Mouse (Mus musculus) layer of hippocampus, postnatal 36 days (tissue): ENCODE data around the gene C1ql1. TPM values are rescaled to one million over a fixed set of nuclear protein-coding genes. Genes with fewer than 3 reads are reported as not detected.

Source experiments
- DNase-seq, 2 experiments: peaks; one replicate each; pipeline ENCODE4 v3.0.0; 2022
- total RNA-seq, 2 experiments: library from RNA; stranded (reverse); gene quantifications; 2 replicates each; pipeline ENCODE4 v1.2.3; 2021

The C1ql1 gene
- total RNA-seq, 2 experiments from 2014 or later, result 16.2 to 18.2 TPM

DNA sequence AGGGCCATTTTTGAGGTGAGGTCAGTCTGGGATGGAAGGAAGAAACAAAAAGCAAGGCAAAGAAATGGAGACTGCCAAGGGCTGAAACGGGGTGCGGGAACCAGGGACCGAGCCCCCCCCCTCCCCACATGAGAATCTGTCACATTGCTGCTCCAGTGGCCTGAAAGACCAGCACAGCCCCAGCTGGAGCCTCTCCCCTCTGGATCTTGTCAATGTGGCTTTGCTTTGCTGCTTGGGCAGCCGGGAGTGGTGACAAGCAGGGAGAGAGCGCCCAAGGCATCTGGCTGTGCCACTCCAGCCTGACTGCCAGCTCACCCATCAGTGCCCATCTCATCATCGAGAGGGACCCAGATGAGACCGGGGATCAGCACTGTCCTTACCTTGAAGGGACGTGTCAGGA, 11.2 kb upstream of the C1ql1 start:
- no peak for DNase-seq

DNA sequence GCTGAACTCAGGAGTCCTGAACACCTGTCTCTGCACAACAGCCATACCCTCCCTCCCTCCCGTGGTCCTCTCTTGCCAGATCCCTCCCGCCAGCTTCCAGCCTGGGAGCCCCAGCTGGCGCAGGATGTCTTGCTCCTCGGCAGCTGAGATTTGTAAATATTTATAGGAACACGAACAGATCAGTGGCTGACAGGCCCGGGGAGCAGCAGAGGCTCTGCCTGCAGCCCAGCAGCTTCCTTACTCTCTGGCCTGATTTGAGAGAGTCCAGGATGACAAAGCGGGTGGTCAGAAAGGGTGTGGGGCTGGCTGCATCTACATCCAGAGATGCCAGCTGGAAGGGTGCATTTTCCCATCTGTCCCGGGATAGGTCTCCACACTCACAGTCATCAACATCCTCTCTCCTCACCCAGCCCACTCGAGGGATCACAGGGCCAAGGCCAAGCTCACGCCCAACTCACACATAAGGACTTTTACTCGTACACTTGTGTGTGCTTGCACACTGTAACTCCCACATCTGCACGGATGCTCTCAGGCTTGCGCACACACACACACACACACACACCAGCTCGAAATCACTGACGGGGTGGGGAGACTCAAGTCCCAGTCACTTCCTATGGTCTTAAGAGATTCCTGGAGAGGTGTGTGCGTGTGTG, 10.6 kb upstream of the C1ql1 start:
- no peak for DNase-seq

DNA sequence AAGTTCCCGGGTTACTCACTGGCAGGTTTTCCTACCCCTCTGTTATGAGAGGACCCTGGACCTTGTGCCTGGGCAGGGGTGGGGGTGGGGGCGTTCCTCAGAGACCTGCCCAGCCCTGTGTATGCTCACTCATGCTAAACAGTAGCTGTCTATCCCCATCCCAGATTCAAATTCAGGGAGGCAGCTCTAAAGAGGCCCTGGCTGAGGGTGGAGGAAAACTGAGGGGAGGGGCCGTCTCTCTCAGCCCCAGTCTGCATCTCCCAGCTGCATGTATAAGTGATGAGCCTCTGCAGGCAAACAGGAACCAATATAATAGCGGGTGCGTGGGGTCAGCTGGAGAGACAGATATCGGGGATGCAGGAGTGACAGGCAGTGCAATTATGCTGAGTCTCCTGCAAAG, 6.4 kb upstream of the C1ql1 start:
- DNase-seq, result no peak

DNA sequence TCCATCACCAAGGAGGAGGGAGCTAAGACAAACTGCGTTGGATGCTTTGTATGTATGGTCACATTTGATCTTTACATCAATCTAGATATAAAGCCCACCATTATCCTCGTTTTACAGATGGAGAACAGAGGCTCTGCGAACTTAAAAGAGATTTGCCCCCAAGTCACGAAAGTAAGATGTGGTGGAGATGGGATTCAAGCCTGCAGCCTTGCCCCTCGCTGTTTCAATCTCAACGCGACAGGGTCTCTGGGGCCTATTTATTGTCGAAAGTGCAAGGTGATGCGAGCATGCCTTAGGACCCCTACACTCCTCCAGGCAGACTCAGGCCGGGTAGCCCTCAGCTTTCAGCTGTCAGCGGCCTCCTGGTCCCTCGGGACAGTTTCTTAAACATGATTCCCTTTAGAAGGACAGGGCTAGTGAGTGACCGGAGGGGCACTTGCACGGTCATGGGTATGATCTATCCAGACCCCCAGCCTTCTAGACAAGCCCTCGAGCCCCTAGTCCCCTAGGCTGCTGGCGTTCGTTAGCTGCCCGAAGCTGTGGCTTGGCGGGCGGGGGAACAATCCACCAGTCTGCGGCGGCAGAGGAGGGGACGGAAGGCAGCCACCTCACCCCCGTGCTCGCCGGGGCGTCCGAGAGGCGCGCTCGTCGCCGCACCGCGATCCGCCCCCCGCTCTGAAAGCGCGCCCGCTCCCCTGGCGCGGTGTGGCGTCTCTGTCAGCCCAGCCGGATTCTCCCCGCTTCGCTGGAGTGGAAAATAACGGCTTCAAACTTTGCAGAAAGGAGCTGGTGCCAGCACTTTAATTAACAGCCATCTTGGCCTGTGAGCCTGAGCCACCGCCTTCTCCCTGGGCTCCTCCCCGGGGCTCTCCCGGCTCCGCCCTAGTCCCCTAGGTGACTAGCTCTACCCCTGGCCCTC, 1.8 kb upstream of the C1ql1 start:
- peak; percentile 44 to 60 for DNase-seq

DNA sequence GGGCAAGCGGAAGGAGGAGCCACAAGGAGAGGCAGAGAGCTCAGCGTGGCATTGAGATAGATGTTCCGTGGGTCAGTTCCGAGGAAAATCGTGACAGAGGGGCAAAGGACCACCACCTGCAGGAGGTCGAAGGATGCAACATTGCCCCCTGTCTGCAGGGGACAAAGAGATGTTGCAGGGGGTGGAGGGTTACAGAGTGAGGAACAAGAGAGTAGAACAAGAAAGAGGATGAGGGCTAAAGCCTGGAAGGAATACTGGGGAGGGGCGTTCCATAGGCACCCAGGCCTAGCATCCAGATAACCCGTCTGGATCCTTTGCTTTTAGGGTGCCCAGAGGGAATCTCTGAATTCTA, 480 bp upstream of the C1ql1 start:
- no peak for DNase-seq

DNA sequence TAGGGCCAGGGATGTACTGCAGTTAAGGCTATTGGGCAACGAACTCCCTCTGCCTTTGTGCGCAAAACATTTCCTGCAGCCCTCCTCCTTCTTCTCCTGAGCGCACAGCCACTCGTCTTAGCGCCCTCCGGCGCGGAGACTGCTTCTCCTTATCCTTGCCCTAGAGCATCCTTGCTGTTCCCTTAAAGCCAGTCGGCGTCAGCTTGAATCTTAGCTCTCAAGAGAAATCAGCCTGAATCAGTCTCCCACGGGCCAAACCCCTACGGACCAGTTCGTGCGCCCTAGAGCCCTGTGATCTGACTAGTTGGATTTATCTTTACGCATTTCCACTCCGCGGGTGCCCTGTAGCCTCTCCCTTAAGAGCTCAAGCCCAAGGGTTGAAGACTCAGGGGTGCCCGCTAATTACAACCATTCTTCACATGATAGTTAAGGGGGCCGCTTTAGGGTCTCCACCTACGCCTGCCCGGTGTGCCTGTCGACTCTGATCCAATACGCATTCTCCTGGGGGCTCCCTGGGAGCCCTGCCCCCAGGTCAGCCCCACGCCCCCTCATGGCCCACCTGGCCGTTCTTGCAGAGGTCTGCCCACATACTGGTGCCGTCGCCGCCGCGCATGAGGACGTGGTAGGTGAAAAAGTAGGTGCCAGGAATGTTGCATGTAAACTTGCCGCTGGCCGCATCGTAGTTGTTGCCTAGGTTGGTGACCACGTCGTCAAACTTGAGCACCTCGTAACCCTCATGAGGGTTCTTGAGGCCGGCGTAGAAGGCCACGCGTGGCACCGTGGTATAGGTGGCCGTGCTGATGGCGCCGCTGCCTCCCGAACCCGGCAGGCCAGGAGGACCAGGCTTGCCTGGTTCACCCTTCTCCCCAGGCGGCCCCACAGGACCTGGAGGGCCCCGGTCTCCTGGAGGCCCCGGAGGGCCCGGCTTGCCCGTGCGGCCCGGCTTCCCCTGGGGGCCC, 903 bp downstream of the C1ql1 start:
- no peak for DNase-seq

DNA sequence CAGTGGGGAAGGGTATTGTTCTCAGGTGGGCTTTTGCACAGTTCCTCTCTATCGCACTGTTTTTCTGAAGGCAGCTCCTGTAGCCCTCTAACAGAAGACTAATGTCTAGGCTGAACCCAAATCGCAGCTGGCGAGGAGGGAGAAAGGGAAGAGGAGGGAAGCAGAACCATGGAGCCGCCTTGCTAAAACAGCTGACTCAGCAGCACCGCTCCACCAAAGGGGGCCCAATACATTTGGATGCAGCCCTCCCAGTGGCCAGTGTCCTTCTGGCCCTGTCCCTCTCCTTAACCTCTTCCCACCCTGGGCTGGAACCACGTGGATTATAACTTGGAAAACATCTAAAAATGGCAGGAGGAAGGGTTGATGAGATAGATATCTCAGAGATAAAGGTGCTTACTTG, 5.3 kb downstream of the C1ql1 start:
- DNase-seq, result no peak

DNA sequence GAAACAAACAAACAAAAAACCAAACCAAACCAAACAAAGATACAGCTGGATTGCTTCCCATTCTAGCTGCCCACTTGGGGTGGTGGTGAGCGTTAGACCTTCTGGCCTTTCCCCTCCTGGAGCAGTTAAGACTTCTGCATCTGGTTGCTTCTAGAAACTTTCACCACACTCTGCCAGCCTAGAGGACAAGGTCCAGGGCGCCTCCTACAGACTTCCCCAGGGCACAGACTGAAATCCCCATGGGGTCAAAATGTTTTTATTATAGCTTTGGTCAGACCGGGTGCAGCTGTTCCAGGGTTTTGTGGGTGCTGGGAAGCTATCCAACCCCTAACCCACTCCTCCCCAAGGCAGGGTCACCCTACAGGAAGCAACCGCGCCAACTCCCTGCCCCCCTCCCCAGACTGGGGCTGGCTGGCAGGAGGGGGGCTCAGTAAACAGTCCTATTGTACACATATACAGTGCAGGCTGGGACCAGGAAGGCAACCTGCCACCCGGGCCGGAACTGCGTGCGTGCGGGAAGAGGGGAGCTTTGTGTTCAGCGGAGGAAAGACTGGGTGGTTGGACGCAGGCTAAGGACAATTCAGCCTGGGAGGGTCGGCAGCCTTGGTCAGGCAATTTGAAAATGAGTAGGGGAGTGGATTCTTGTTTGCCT, 7.3 kb downstream of the C1ql1 start:
- no peak for DNase-seq

DNA sequence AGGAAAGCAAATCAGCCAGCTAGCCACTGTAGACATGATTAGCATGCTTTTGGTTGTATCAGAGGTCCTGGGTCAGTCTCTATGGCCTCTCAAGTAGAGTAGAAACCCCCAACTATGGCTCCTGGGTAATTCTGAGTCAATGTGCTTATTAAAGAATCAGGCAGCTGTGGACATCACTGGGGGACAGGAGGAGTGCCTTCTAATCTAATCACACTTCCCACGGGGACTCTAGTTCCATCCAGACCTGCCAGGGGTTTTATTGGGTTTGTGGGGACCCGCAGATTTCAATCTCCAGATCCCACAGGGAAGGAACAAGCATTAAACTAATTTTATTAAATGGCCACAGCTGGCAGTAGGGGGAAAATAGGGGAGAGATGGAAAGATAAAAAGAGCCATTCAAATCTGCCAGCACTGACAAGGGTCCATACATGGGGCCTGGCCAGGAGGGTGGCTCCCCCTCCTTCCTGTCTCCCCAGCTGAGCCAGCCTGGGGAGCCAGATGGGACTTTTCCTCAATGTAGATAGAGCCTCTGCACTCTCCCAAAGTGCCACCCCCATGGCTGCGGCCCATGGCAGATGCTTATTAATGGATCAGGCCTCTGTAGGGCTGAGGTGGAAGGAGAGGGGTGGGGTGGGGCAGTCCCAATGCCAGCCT, 8.8 kb downstream of the C1ql1 start:
- DNase-seq, result peak in 1 of 2 experiments; percentile 29

DNA sequence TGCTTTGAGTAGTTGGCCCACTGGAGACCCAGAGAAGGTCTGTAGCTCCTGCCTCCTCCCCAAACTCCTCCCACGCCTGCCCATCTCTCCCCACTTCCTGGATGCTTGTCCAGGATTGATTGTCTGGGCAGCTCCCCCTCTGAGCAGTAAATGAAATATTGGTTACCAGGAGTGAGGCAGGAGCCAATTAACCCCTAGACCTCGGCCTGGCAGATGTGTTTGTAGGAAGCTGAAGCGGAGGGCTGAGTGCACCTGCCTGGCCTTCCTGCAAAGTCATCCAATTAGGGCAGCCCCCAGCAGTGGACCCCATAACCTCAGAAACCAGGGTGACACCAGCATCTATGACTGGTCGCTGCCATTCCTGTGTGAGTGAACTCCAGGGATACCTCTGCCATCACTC, 10.2 kb downstream of the C1ql1 start:
- no peak for DNase-seq

DNA sequence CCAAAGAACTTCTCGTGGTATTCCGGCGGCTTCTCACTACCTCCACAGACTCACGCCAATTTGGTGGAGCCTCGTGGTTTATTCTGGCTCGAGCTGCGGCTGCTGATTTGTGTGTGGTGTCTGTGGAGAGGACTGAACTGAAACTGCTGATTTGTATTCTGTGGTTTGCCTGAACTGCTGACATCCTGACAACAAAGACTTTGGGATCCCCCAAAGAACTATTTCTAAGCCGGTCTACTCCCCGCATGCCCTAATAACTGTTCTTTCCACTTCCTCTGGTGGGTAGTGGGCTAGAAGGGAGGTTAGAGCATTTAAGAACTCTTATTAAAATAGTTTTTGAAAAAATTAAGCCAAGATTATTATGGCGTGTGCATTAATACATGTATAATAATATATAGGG, 15.8 kb downstream of the C1ql1 start:
- no peak for DNase-seq

DNA sequence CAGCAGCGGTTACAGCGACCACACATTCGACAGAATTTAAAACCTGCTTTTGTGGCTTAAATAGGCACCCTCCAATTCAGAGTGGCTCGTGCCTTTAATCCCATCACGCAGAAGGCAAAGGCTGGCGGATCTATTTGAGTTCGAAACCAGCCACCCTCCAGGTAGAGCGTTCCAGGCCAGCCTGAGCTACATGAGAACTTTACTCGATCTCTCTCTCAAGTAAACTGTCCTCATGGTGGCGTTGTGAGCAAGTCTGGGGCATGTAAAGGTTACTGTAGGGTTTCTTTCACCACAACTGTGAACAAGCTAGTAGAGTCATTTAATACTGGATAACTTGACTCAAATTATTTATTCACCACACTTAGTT, 21.2 kb downstream of the C1ql1 start:
- DNase-seq, result no peak

DNA sequence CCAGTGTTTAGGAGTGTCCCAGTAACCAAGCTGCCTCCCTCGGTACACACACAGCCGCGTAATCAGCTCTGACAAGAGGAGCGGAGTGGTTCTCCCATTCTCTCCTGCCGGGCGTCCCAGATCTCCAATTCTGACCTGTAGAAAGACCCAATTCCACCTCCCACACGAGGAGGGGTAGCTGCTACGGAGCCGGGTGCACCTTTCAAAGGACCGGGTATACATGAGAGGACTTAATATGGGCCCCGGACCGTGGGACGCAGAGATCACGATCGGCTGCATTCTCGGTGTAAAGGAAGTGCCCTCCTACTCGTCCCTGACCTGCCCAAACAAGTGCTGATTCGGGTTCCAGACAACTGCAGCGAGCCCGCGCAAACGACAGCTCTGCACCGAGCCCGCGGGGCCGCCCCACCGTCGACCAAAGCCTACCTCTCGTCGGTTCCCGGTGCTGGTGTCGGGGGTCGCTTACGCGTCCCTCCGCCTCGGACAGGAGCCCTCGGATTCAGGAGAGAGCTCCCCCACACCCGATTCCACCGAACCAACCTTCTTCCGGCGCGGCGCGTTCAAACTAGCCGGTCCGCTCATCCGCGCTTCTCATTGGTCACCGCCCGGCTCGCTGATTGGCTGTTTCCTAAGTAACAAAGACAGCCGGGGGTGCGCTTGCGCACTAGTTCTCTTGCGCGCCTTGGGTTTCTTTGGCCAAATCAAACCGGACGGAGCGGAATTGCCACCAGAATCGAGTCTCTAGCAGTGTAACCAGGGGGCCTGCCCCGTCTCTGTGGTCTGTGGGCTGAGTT, 21.7 kb downstream of the C1ql1 start, which contains the start of gene Kif18b:
TSS of gene Kif18b (minus strand) at position 568 of the 794 bp plus-strand sequence.
- peak; percentile 87 to 88 for DNase-seq

DNA sequence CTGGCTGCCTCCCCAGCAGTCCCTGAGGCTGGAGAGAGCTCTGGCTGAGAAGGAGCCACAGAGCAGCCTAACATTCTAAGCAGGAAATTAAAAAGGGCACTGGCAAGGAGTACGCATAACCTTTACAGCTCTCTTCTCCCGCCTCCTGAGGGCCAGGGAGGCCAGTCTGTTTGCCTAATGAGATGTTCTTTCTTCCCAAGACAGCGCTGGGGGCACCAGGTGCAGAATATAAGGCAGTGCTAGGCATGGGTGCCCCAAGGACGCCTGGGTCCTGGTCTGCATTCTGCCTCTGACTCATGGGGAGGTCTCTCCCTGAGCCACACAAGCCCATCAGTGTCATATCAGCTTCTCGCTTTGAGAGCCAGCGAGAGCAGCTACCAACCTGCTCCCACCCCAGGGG, 25.0 kb downstream of the C1ql1 start:
- no peak for DNase-seq

DNA sequence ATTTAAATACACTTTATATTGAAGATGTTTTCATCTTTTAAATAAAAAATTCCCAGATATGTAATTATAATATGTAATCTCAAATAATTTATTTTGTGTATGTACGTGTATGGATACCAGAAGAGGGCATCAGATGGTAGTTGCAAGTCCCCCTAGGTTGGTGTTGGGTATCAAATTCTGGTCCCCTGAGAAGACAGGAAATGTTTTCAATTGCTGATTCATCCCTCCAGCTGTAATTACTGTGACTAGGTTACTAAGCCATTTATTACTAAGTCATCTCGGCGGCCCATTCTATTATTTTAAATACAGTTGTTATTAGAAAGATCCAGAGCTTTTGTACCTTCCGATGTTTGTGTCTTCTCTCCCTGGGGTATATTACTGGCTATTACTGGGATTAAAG, 28.4 kb downstream of the C1ql1 start:
- DNase-seq, result no peak

DNA sequence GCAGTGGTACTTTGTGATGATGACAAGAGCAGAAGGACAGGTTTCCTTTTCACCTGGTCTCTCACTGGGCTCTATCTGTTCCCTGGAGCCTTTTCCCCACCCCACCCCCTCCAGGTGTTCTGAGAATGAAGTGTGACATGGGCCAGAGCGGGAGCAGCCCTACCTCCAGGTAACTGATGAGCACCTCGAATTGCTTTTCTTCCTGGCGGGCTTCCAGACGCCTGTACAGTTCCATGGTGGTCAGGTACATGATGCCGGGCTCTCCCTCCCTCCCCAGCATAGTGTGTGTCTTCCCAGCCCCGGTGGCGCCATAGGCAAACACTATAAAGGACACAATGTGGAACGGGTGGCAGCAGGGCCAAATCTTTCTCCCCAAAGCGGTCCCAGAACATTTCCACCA, 31.1 kb downstream of the C1ql1 start:
- DNase-seq, result no peak

DNA sequence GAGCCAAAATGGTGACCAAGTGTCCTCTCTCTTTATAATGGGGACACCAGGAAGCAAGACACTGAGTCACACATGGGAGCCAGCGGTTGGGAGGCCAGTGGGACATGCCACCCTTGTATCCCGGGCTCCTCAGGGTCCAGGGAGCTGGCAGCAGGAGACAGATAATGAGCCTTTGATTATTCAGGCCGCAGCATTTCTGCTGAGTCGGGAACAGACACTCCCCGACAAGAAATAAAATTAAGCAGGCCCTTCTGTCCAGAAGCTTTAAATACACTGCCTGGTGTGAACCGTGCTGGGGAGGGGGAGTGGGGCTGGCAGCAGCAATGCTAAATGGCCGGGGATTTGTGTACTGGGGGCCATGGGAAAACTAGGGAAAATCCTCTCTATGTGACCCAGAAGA, 35.1 kb downstream of the C1ql1 start:
- DNase-seq, result no peak

DNA sequence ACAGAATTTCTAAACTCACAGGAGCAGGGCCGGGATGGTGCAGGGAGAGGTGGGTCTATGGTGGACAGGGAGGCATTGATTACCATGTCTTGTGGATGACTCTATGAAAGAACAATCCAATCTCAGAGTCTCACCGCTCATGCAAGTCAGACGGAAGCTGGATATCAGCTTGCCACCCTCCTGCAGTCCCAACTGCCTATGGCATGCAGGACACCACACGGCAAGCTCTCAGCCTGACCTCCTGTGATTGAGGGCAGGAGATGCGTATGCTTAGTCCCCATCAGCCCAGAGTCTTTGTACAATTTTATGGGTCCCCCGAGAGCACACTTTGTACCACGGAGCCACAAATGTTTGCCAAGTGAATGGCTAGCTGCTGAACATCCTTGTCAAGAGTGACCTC, 42.8 kb downstream of the C1ql1 start:
- DNase-seq, result no peak

DNA sequence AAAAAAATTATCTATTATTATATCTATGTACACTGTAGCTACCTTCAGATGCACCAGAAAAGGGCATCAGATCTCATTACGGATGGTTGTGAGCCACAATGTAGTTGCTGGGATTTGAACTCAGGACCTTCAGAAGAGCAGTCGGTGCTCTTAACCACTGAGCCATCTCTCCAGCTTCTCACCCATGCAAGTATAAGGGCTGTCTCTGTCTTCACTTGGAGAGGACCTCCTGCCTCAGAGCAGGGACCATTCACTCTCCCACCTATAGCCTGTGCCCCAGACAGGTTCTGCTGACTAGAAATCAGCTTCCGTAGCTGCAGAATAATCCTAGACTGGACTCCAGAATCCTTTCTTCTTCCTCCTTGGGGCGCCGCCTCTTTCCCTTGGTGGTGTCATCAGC, 44.4 kb downstream of the C1ql1 start:
- DNase-seq, result no peak

DNA sequence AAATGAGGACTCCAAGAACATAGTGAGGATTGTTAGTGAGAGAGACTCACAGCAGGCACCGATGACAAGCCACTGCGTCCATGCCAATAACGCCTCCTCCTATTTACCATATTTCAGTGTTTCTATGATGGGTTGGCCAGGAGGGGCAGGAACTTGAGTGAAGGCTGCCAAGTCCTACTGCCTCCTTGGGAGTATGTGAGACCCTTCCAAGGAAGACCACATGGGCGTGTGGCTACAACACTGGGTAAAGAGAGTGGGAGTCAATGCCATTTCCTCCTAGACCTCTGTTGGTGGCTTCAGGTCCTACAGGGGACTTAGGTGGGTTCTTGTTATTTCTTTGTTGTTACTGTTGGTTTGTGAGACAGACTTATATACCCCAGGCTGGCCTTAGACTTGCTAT, 45.3 kb downstream of the C1ql1 start:
- DNase-seq, result no peak

DNA sequence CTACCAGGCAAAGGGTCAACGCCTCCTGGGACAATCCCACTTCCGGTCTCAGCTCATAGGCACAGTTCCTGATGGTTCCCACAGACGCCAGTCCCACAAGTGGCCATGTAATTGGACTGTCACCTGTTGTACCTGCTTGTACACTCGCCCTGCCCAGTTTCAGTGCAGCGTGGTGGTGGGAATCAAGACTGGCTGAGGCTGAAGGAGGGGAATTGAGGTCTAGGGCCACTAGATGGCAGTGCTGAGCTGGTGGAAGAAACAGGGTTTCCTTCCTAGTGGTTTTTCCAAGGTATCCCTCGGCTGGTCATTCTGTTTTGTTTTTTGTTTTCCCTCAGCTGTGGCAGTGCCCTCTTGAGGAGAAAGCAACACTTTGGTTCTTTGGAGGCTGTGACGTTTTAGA, 45.7 kb downstream of the C1ql1 start, which contains the start of gene Gfap:
TSS of gene Gfap (minus strand) at position 150 of the 400 bp plus-strand sequence.
- peak; percentile 82 to 85 for DNase-seq
